Mouse (Mus musculus): ENCODE results near the gene Tnfsf8. TPM values are rescaled to one million over a fixed set of nuclear protein-coding genes. Genes with fewer than 3 reads are reported as not detected.

The Tnfsf8 gene
- polyA plus RNA-seq, 1 experiment from 2014 or later: not detected

- no peak overlapping the region for H3K27ac ChIP-seq (replicated peaks; ENCODE audit: low read depth, low read length)
- H3K27me3 ChIP-seq (ENCODE audit: control insufficient read depth, insufficient read depth, low read length): no peaks in the 10 kb centered on the region
- H3K4me2 ChIP-seq (ENCODE audit: low read depth, severe bottlenecking): no peak overlapping the region
- no peaks in the 10 kb centered on the region for H3K4me1 ChIP-seq (ENCODE audit: control insufficient read depth, insufficient read depth, low read length)
- no peak overlapping the region for H3K4me3 ChIP-seq (ENCODE audit: low read depth, low read length)
- DNase-seq (ENCODE audit: low spot score) (no peak), ATAC-seq (ENCODE audit: insufficient number of reproducible peaks, low FRiP score, low TSS enrichment, low read depth) (no peak)
- H3K9ac ChIP-seq (ENCODE audit: low read length): no peak overlapping the region
- H3K9me3 ChIP-seq (ENCODE audit: control insufficient read depth, low read length): no peaks in the 10 kb centered on the region
- 98% methylated on average over 1 of the region's 1 CpGs for WGBS
- H3K36me3 ChIP-seq (ENCODE audit: control insufficient read depth, insufficient read depth, low read length): no peaks in the 10 kb centered on the region
Observed at GRCm38 (mm10) chr4:63870678-63871077, 9.5 kb upstream of the Tnfsf8 start.

- ATAC-seq (ENCODE audit: insufficient number of reproducible peaks, low FRiP score, low TSS enrichment, low read depth) (no peak), DNase-seq (ENCODE audit: low spot score) (no peak)
- no peak overlapping the region for H3K27ac ChIP-seq (replicated peaks; ENCODE audit: low read depth, low read length)
- H3K9me3 ChIP-seq (ENCODE audit: control insufficient read depth, low read length): no peaks in the 10 kb centered on the region
- 75% methylated on average over 2 of the region's 2 CpGs for WGBS
- H3K36me3 ChIP-seq (ENCODE audit: control insufficient read depth, insufficient read depth, low read length): no peaks in the 10 kb centered on the region
- H3K4me3 ChIP-seq (ENCODE audit: low read depth, low read length): no peak overlapping the region
- H3K4me1 ChIP-seq (ENCODE audit: control insufficient read depth, insufficient read depth, low read length): no peaks in the 10 kb centered on the region
- H3K27me3 ChIP-seq (ENCODE audit: control insufficient read depth, insufficient read depth, low read length): no peaks in the 10 kb centered on the region
- no peak overlapping the region for H3K9ac ChIP-seq (ENCODE audit: low read length)
- no peak overlapping the region for H3K4me2 ChIP-seq (ENCODE audit: low read depth, severe bottlenecking)
Observed at GRCm38 (mm10) chr4:63868770-63869169, 7.6 kb upstream of the Tnfsf8 start.

- Histone ChIP-seq H3K4me2 (ENCODE audit: low read depth, severe bottlenecking) (no peak overlapping the region), H3K9me3 (ENCODE audit: control insufficient read depth, low read length) (no peaks in the 10 kb centered on the region), H3K27me3 (ENCODE audit: control insufficient read depth, insufficient read depth, low read length) (no peaks in the 10 kb centered on the region), H3K36me3 (ENCODE audit: control insufficient read depth, insufficient read depth, low read length) (no peaks in the 10 kb centered on the region), H3K27ac (replicated peaks; ENCODE audit: low read depth, low read length) (no peak overlapping the region), H3K4me3 (ENCODE audit: low read depth, low read length) (no peak overlapping the region), H3K4me1 (ENCODE audit: control insufficient read depth, insufficient read depth, low read length) (no peaks in the 10 kb centered on the region), H3K9ac (ENCODE audit: low read length) (no peak overlapping the region)
- WGBS: 85% methylated on average over 3 of the region's 3 CpGs
- ATAC-seq (ENCODE audit: insufficient number of reproducible peaks, low FRiP score, low TSS enrichment, low read depth): no peak
- DNase-seq (ENCODE audit: low spot score): no peak
Observed at GRCm38 (mm10) chr4:63862953-63863352, 1.8 kb upstream of the Tnfsf8 start.

GRCm38 (mm10) chr4:63862092-63862697 is 1.0 kb upstream of the Tnfsf8 start:
- Histone ChIP-seq H3K27ac (replicated peaks; ENCODE audit: low read depth, low read length) (no peak overlapping the region), H3K9ac (ENCODE audit: low read length) (no peak overlapping the region), H3K4me3 (ENCODE audit: low read depth, low read length) (no peak overlapping the region), H3K4me1 (ENCODE audit: control insufficient read depth, insufficient read depth, low read length) (no peaks in the 10 kb centered on the region), H3K36me3 (ENCODE audit: control insufficient read depth, insufficient read depth, low read length) (no peaks in the 10 kb centered on the region), H3K27me3 (ENCODE audit: control insufficient read depth, insufficient read depth, low read length) (no peaks in the 10 kb centered on the region), H3K4me2 (ENCODE audit: low read depth, severe bottlenecking) (no peak overlapping the region), H3K9me3 (ENCODE audit: control insufficient read depth, low read length) (no peaks in the 10 kb centered on the region)
- ATAC-seq (ENCODE audit: insufficient number of reproducible peaks, low FRiP score, low TSS enrichment, low read depth) (no peak), DNase-seq (ENCODE audit: low spot score) (no peak)
- 83% methylated on average over 4 of the region's 4 CpGs for WGBS

- DNase-seq (ENCODE audit: low spot score) (no peak), ATAC-seq (ENCODE audit: insufficient number of reproducible peaks, low FRiP score, low TSS enrichment, low read depth) (no peak)
- Histone ChIP-seq H3K4me2 (ENCODE audit: low read depth, severe bottlenecking) (no peak overlapping the region), H3K27me3 (ENCODE audit: control insufficient read depth, insufficient read depth, low read length) (no peaks in the 10 kb centered on the region), H3K4me3 (ENCODE audit: low read depth, low read length) (no peak overlapping the region), H3K9me3 (ENCODE audit: control insufficient read depth, low read length) (no peaks in the 10 kb centered on the region), H3K9ac (ENCODE audit: low read length) (no peak overlapping the region), H3K27ac (replicated peaks; ENCODE audit: low read depth, low read length) (no peak overlapping the region), H3K4me1 (ENCODE audit: control insufficient read depth, insufficient read depth, low read length) (no peaks in the 10 kb centered on the region), H3K36me3 (ENCODE audit: control insufficient read depth, insufficient read depth, low read length) (no peaks in the 10 kb centered on the region)
- WGBS: 80% methylated on average over 5 of the region's 5 CpGs
Observed at GRCm38 (mm10) chr4:63860236-63860635, 911 bp downstream of the Tnfsf8 start.

GRCm38 (mm10) chr4:63859785-63860203 is 1.4 kb downstream of the Tnfsf8 start:
- no peak overlapping the region for H3K4me3 ChIP-seq (ENCODE audit: low read depth, low read length)
- no peak for ATAC-seq (ENCODE audit: insufficient number of reproducible peaks, low FRiP score, low TSS enrichment, low read depth)
- H3K9me3 ChIP-seq (ENCODE audit: control insufficient read depth, low read length): no peaks in the 10 kb centered on the region
- no peak overlapping the region for H3K4me2 ChIP-seq (ENCODE audit: low read depth, severe bottlenecking)
- no peaks in the 10 kb centered on the region for H3K36me3 ChIP-seq (ENCODE audit: control insufficient read depth, insufficient read depth, low read length)
- H3K4me1 ChIP-seq (ENCODE audit: control insufficient read depth, insufficient read depth, low read length): no peaks in the 10 kb centered on the region
- H3K27me3 ChIP-seq (ENCODE audit: control insufficient read depth, insufficient read depth, low read length): no peaks in the 10 kb centered on the region
- no peak for DNase-seq (ENCODE audit: low spot score)
- no peak overlapping the region for H3K27ac ChIP-seq (replicated peaks; ENCODE audit: low read depth, low read length)
- 84% methylated on average over 4 of the region's 4 CpGs for WGBS
- H3K9ac ChIP-seq (ENCODE audit: low read length): no peak overlapping the region

GRCm38 (mm10) chr4:63858646-63859224 is 2.4 kb downstream of the Tnfsf8 start:
- DNase-seq (ENCODE audit: low spot score): no peak
- Histone ChIP-seq H3K27me3 (ENCODE audit: control insufficient read depth, insufficient read depth, low read length) (no peaks in the 10 kb centered on the region), H3K4me3 (ENCODE audit: low read depth, low read length) (no peak overlapping the region), H3K27ac (replicated peaks; ENCODE audit: low read depth, low read length) (no peak overlapping the region), H3K9ac (ENCODE audit: low read length) (no peak overlapping the region), H3K4me2 (ENCODE audit: low read depth, severe bottlenecking) (no peak overlapping the region), H3K4me1 (ENCODE audit: control insufficient read depth, insufficient read depth, low read length) (no peaks in the 10 kb centered on the region), H3K36me3 (ENCODE audit: control insufficient read depth, insufficient read depth, low read length) (no peaks in the 10 kb centered on the region), H3K9me3 (ENCODE audit: control insufficient read depth, low read length) (no peaks in the 10 kb centered on the region)
- 91% methylated on average over 7 of the region's 7 CpGs for WGBS
- no peak for ATAC-seq (ENCODE audit: insufficient number of reproducible peaks, low FRiP score, low TSS enrichment, low read depth)

- no peaks in the 10 kb centered on the region for H3K4me1 ChIP-seq (ENCODE audit: control insufficient read depth, insufficient read depth, low read length)
- no peaks in the 10 kb centered on the region for H3K27me3 ChIP-seq (ENCODE audit: control insufficient read depth, insufficient read depth, low read length)
- ATAC-seq (ENCODE audit: insufficient number of reproducible peaks, low FRiP score, low TSS enrichment, low read depth) (no peak), DNase-seq (ENCODE audit: low spot score) (no peak)
- H3K4me3 ChIP-seq (ENCODE audit: low read depth, low read length): no peak overlapping the region
- no peaks in the 10 kb centered on the region for H3K36me3 ChIP-seq (ENCODE audit: control insufficient read depth, insufficient read depth, low read length)
- no peak overlapping the region for H3K9ac ChIP-seq (ENCODE audit: low read length)
- no peak overlapping the region for H3K27ac ChIP-seq (replicated peaks; ENCODE audit: low read depth, low read length)
- WGBS: 79% methylated on average over 6 of the region's 6 CpGs
- no peak overlapping the region for H3K4me2 ChIP-seq (ENCODE audit: low read depth, severe bottlenecking)
- no peaks in the 10 kb centered on the region for H3K9me3 ChIP-seq (ENCODE audit: control insufficient read depth, low read length)
Observed at GRCm38 (mm10) chr4:63856764-63857163, 4.4 kb downstream of the Tnfsf8 start.

Data from limb, embryonic 11.5 days (tissue).